In genomic region chr3:34638344-34638743, GRCm38 (mm10) we compare ENCODE assay signal across 14 mouse cellular contexts. TPM values are rescaled to one million over a fixed set of nuclear protein-coding genes. Genes with fewer than 3 reads are reported as not detected.
DNase-seq lines count a peak whose midpoint lies in the region; ATAC-seq lines count a peak whose summit lies in the region.
"Had no signal": no experiment of that assay in that cellular context is flagged by ENCODE, and none has a peak within 500 bp of the region (broad histone marks: within the 10 kb centered on the region; RNA-seq: fewer than 3 reads in every experiment).

No protein-coding gene starts in this region.

- H3K36me3 ChIP-seq in embryonic facial prominence, embryonic 12.5 days: no peaks in the 10 kb centered on the region
- H3K36me3 ChIP-seq in hindbrain, embryonic 12.5 days: no peaks in the 10 kb centered on the region
- H3K36me3 ChIP-seq: limb, embryonic 13.5 days had no signal

- 0 out of 2 replicates have a peak, but pooled peaks cover 6% of the 10 kb centered on the region for H3K4me1 ChIP-seq in embryonic facial prominence, embryonic 12.5 days
- H3K4me1 ChIP-seq in hindbrain, embryonic 12.5 days: peaks cover 29% of the 10 kb centered on the region

- H3K9me3 ChIP-seq in embryonic facial prominence, embryonic 12.5 days: no peaks in the 10 kb centered on the region
- no peaks in the 10 kb centered on the region for H3K9me3 ChIP-seq in hindbrain, embryonic 12.5 days (replicated peaks)
- H3K9me3 ChIP-seq: limb, embryonic 13.5 days had no signal

- peak overlapping the region; percentile 21 for H3K4me2 ChIP-seq in embryonic facial prominence, embryonic 12.5 days (replicated peaks)
- H3K4me2 ChIP-seq in hindbrain, embryonic 12.5 days (replicated peaks): peak overlapping the region; percentile 58
- H3K4me2 ChIP-seq: limb, embryonic 13.5 days had no signal

- H3K27me3 ChIP-seq in embryonic facial prominence, embryonic 12.5 days: peaks cover 65% of the 10 kb centered on the region
- peaks cover 42% of the 10 kb centered on the region for H3K27me3 ChIP-seq in hindbrain, embryonic 12.5 days

- no peak for ATAC-seq in embryonic facial prominence, embryonic 12.5 days (ENCODE audit: insufficient number of reproducible peaks, insufficient read depth, low FRiP score, low TSS enrichment)
- peak; percentile 25; the same call in 1 of the 2 replicates for ATAC-seq in hindbrain, embryonic 12.5 days (ENCODE audit: low FRiP score)

- H3K4me3 ChIP-seq in embryonic facial prominence, embryonic 12.5 days: no peak overlapping the region
- peak overlapping the region; percentile 22 for H3K4me3 ChIP-seq in hindbrain, embryonic 12.5 days
- H3K4me3 ChIP-seq: limb, embryonic 13.5 days; myocyte had no signal

- H3K27ac ChIP-seq in embryonic facial prominence, embryonic 12.5 days: no peak overlapping the region
- H3K27ac ChIP-seq in hindbrain, embryonic 12.5 days: peak overlapping the region; percentile 68
- H3K27ac ChIP-seq: limb, embryonic 13.5 days had no signal

- peak; percentile 57 for DNase-seq in embryo, embryonic 10 days (ENCODE audit: low spot score)
- DNase-seq in neural tube, embryonic 10.5 days (ENCODE audit: extremely low spot score, low spot score): peak; percentile 40
- DNase-seq in kidney, adult 9 months: no peak
- DNase-seq in spleen, adult 18-20 months: no peak
- no peak for DNase-seq in adrenal gland, adult 2 months
- DNase-seq: cerebellum, adult 11-12 months; lung, postnatal 14 days; thymus, adult 18-20 months had no signal

- 5% methylated on average over 13 of the region's 13 CpGs for WGBS in embryonic facial prominence, embryonic 12.5 days
- WGBS in hindbrain, embryonic 12.5 days: 4% methylated on average over 13 of the region's 13 CpGs

- H3K9ac ChIP-seq in embryonic facial prominence, embryonic 12.5 days: no peak overlapping the region
- H3K9ac ChIP-seq in hindbrain, embryonic 12.5 days: peak overlapping the region; percentile 41; the same call in 1 of the 2 replicates
- H3K9ac ChIP-seq: limb, embryonic 13.5 days had no signal

RNA-seq across cellular contexts. Expression of gene Sox2, which starts 11.9 kb away (rescaled TPM):
- polyA plus RNA-seq in embryonic facial prominence, embryonic 12.5 days (2016; fragmentation: Nextera tagmentation; extraction: Ambion mirVana): 11.4 and 13.5 TPM in 2 replicates
- 37.3 and 39.5 TPM in 2 replicates for polyA plus RNA-seq in hindbrain, embryonic 12.5 days (2016; fragmentation: Nextera tagmentation; extraction: Ambion mirVana)
- under 1 TPM; 0.14 to 0.28 TPM for total RNA-seq in adrenal gland, adult 2 months (2021)
- 0.42 and 0.44 TPM in 2 replicates for polyA plus RNA-seq in adrenal gland, adult 2 months (2012; rRNA removed)
- polyA plus RNA-seq: gonadal fat pad, adult 2 months; myocyte; small intestine, adult 2 months had no signal

Comparison
In these comparisons a context has a peak if more than half of its experiments do, and no peak if none do; other contexts are left out.
1. DNase-seq: peak in embryo, embryonic 10 days (single experiment) and neural tube, embryonic 10.5 days (single experiment); none in kidney, adult 9 months (single experiment), spleen, adult 18-20 months (0 of 2) and adrenal gland, adult 2 months (single experiment).